Mouse (Mus musculus): ENCODE results near the gene Slc16a8.

Slc16a8 gene

DNA sequence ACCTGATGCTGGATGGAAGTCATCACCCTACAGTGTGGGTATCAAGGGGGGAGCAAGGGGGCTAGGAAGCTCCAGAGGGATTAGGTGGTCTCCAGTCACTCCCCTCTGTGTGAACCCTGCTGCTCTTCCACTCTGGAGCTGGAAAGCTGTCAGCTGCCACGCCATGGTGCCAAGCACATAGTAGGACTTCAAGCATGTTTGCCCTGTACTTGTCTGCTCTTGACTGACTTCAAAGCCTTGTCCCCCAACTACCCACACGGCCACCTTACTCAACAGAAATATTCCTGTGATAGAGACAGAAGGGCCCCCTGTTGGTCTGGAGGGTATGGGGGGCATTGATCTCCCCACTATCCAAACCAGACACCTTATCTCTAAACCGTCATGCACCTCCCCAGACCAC is 38.4 kb downstream of the Slc16a8 start:
- DNase-seq (ENCODE audit: low spot score in 2 of 2): no peak

DNA sequence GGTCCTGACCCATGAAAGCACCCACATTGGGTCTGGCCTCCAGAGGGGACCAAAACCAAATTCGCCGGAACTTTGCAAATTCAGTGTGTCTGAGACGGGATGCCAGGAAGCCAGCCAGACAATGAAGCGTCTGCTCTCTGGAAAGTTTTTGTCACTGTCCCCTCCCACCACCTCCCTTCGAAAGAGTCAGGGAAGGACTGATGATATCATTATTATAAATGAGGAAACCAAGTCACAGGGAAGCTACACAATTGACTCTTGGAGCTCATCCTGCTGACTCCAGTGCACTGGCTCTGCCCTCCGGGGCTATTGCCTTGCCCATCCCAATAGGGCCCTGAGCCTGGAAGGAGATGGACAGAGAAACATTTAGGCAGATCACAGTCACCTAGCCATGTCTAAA is 41.0 kb downstream of the Slc16a8 start:
- no peak for DNase-seq (ENCODE audit: low spot score in 2 of 2)

DNA sequence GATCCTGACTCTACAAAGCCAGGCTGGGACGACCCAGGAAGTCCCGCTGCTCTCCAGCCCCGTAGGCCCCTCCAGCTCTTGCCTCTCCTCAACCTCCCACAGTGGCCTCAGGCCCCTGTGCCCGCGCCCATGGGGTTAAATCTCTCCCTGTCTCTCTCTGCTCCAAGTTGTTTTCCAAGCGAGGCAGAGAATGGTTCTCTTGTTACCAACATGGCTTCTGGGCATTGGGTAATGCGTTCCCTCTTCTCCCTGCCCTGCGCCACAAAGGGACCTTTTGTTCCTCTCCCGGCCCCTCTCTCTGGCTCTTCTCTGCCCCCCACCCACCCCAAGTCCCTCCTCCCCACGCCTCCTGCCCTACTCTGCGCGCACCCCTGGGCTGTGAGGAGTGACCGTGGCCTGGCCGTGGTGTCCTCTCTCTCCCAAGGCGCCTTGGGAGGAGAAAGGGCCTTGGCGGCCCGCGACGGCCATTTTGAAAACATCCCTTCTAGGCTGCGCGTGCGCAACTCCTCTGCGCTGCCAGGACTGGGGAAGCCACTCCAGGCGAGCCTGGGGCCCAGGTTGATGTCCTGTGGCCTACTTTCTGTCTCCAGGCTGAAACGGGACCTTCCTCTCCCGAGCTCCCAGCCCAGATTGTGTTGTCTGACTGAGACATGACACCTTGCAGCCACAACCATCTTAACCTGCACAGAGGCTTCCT is 41.7 kb downstream of the Slc16a8 start:
- DNase-seq (ENCODE audit: low spot score in 2 of 2): no peak

DNA sequence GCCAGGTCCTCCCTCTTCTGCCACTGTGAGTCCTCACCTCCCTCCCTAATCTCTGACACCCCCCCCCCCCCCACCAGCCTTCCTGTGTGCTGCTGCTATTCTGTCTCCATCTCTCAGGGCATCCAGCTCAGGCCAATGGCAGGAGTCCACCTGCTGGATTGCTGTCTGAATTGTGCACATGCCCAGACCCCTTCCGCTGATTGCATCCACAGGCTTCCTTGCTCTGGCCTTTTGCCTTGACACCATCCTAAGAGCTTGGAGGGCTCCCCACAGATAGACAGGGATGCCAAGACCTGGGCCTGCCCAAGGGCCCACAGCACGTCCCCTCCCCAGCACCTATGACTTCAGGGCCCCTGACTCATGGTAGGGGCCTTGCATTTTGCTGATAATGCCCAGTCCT is 44.2 kb downstream of the Slc16a8 start:
- DNase-seq (ENCODE audit: low spot score in 2 of 2): no peak

DNA sequence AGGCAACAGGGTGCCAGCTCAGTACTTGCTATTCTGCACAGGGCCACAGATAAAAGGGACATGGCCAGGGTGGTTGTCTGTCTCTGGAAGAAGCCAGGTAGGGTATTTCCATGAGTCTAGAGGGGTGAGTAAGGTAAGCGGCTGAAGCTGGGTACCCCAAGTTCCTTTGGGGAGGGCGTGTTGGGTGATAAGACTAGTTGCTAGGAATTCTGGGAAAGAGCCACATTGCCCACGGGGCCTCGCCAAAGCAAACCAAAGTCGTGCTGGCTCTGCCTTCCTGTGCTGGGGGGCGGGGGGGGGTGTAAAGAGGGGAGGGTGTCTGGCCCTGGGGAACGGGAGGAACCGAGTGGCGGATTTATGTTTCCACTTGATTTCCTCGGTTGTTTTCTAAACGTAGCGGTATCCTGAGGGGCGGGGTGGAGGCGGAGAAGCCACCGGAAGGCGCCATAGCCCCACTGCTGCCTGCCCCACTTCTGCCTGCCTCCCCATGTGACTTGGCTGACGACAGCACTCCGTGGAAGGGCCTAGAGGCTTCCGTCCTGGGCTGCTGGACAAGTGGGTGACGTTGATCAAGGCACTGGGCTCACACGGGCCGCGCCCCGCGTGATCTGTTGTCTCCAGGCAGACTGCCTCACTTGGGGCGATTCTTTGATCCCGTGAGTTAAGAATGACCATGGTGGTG is 45.7 kb downstream of the Slc16a8 start:
- no peak for DNase-seq (ENCODE audit: low spot score in 2 of 2)

DNA sequence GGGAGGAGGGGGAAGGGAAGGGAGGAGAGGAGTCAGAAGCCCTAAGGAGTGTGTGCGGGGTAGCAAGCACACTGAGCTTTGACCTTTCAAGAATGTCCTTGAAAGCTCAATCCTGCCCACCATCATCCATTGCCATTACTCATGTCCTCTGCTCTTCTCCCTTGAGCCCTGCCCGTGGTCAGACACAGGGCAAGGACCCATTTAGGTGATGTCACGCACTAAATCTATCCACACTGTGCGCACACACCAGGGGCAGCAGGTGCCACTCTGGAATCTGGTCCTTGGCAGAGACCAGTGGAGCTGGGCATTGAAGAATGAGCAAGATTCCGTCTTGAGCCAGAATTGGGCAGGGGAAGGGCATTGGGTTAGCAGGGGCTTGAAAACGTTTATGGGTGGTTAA is 46.4 kb downstream of the Slc16a8 start:
- DNase-seq (ENCODE audit: low spot score in 2 of 2): no peak

DNA sequence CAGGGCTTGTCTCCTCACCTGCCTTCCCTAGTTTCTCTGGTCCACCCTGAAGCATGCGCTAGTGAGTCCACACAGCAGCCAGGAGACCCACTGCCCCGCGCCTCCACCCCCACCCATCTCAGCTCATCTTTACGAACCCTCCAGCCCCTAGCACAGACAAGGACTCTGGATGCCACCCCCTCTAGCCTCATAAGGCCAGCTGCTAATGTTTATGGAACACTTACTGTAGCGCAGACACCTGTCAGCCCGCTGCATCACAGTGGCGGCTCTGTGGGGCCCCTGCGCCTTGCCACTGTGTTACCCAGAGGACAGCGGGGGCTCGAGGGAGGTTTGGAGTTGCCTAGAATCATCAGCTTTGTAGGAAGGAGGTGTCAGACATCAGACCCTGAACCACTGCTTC is 52.0 kb downstream of the Slc16a8 start:
- DNase-seq (ENCODE audit: low spot score in 2 of 2): no peak

DNA sequence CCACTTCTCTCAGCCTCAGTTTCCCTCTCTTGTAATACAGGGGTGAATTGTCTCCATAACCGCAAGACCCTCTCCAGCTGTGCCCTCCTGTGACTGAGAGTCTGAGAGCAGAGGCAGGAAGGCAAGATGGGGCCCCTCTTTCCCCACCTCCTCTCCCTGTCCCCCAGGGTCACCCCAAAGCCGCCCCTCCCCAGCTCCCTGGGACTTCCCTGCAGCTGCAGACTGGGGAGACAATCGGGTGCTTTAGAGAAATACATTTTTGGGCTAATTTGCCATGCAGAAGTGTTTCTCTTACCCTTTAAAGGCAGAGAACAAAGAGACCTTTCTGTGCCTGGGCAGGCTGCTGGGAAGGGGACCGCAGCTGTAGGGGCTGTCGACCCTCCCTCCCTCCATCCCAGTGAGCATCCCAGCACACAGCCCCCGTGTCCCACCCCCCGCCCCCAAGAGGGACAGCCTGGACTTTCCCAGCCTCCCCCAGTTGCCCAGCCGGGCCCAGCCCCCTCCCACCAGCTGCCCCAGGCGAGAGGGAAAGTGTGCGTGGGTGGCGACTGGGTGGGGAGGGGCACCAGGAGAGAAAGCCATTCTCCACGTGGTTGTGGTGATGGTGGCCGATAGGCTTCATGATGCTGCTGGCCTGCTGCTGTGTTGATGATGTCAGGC is 52.9 kb downstream of the Slc16a8 start:
- DNase-seq (ENCODE audit: low spot score in 2 of 2): no peak
